Mouse (Mus musculus) gastrocnemius, adult 18-20 months (tissue): ENCODE results near the gene Selplg. TPM values are rescaled to one million over a fixed set of nuclear protein-coding genes. Genes with fewer than 3 reads are reported as not detected.

Source experiments
- DNase-seq: peaks from one replicate; pipeline ENCODE4 v3.0.0; 2021; ENCODE audit warnings: low spot score
- long read RNA-seq, 2 experiments: library from polyadenylated mRNA; stranded (forward); transcript quantifications; one replicate each; pipeline ENCODE4 v2.0.0; 2021
- total RNA-seq, 2 experiments: library from RNA; stranded (reverse); gene quantifications; 2 replicates each; pipeline ENCODE4 v1.2.3; 2021

Selplg gene
- under 1 TPM; 0.85 to 0.87 TPM for total RNA-seq
- long read RNA-seq, experiment 1, partial matches to known transcripts = 0 of 1 reads
- long read RNA-seq, experiment 1, other reads (novel, unspliced or antisense) = 0 of 1 reads
- long read RNA-seq, experiment 2 = 0 reads

- DNase-seq = no peak
Observed at GRCm38 (mm10) chr5:113832490-113832901, at the start of gene Selplg. Selplg (minus strand) TSS chr5:113832644.

GRCm38 (mm10) chr5:113881136-113881535 lies 48.7 kb upstream of the Selplg start:
- DNase-seq = no peak

- no peak for DNase-seq
Observed at GRCm38 (mm10) chr5:113878943-113879617, 46.6 kb upstream of the Selplg start.

DNA sequence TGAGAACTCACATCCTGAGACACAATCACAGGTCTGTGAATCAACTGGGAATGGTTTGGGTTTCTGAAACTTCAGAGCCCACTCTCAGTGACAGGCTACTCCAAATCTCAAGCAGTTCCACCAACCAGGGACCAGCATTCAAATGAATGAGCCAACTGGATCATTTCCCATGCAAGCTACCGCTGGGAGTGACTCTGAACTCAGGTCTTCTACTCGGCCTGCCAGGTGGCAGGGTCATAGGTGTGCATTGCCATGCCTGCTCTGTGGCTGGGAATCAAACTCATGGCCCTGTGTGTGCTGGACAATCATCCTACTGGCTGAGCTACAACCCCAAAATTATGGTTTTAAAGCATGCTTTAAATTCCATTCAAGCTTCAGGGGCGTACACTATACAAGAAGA lies 45.1 kb upstream of the Selplg start:
- DNase-seq = no peak

GRCm38 (mm10) chr5:113876176-113876575 lies 43.7 kb upstream of the Selplg start:
- DNase-seq = no peak

- no peak for DNase-seq
Observed at GRCm38 (mm10) chr5:113875625-113876024, 43.2 kb upstream of the Selplg start.

GRCm38 (mm10) chr5:113874063-113875024 lies 41.9 kb upstream of the Selplg start:
- no peak for DNase-seq

- peak; percentile 49 for DNase-seq
Observed at GRCm38 (mm10) chr5:113872936-113873912, 40.8 kb upstream of the Selplg start.

DNA sequence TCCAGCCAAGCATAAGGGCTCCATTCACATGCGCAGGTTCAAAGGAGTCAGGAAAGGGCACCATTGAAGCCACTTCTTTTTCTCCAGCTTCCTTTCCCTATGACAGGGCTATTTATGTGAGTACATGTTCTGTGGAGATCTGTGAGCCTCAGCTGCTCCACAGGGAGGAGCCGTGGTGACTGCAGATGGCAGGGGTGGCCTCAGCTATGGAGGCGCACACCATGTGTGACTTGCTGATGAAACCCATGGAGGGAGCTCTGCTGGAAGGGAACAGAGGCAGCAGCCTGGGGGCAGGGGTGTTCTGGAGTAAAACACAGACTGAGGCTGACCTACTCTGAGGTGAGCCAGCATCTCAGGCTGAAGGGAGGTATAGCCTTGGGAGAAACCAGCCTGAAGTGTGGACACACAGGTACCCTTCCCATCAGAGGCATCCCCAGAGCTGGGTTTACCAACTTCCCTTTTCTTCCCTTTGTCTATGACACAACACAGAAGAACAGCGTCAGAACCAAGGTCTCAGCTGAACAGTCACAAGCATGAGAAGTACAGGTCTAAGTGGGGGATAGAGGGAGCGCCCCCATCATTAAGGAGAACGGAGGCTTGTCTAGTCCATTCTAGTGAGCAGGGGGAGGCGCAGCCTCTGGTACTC lies 39.6 kb upstream of the Selplg start:
- DNase-seq = no peak

GRCm38 (mm10) chr5:113870393-113871040 lies 38.1 kb upstream of the Selplg start:
- DNase-seq = peak; percentile 83

GRCm38 (mm10) chr5:113869132-113869531 lies 36.7 kb upstream of the Selplg start:
- DNase-seq = peak; percentile 80

DNA sequence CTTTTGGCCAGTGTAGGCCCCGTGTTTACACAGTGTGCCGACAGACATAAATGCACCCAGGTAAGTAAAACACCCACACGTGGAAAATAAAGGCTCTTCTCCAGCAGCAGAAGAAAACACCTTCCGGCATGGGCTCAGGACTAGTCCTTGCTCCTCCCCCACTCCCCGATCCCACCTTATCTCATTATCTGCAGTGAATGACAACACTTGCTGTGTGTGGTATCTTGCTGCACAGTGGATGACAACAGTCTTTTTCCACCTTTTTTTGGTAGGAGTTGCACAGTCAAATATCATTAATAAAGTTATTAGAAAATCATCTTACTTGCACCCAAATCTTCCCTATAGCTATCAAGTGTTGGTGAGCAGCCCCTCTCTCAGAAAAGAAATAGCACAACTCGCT lies 32.5 kb upstream of the Selplg start:
- no peak for DNase-seq

GRCm38 (mm10) chr5:113863994-113864393 lies 31.6 kb upstream of the Selplg start:
- no peak for DNase-seq

DNA sequence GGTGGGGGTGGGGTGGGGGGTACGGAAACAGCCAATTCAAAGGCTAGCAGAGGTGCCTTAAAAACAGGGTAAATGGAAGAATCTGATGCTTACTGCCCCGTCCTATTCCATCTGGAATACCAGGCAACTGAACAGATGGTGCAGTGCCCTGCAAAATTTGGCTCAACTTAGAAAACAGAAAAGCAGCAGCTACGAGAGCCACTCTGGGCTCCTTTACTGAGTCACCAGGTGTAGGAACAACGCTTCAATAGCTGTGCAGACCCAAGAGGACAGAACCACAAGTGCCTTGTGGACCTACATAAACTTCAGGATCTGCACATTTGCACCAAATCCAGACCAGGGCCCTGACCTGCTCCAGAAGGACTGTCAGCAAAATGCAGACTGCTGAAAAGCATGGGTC lies 30.0 kb upstream of the Selplg start:
- no peak for DNase-seq

- DNase-seq = no peak
Observed at GRCm38 (mm10) chr5:113861294-113861693, 28.9 kb upstream of the Selplg start.

DNA sequence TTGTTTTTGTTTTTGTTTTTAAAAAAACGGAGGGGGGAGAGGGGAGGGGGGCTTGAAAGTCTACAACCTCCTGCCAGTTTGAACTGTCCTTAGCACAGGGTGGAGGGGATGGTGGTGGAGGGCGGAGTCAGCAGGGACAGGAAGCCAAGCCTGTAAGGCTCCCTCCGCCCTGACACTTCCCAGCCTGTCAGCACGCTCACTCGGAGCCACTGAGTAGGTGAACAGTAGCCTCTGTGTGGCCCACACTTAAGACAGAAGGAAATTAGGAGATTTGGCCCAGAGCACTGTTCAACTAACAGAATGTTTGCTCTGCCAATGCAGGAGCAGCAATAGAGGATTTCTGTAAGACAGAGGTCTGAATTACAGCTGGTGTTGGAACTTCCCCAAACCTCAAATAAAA lies 26.5 kb upstream of the Selplg start:
- DNase-seq = no peak

- DNase-seq = no peak
Observed at GRCm38 (mm10) chr5:113858550-113858949, 26.1 kb upstream of the Selplg start.

DNA sequence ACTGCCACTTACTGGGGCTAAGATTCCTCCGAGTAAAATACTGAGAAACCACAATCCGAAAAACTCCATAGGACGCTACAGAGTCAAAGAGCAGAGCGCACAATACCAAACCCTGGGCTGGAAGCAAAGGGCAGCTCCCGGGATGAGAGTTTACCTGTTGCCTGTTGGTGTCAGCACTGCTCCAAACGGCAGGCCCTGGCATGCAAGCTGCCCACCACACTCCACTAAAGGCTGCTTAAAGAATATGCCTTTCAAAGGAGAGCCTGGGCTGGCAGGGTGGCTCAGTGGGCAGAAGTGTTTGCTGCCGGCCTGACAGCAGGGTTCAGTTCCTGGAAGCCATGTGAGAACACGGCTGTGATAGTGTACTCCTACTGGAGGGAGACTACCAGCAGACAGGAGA lies 25.2 kb upstream of the Selplg start:
- DNase-seq = no peak

GRCm38 (mm10) chr5:113856631-113857030 lies 24.2 kb upstream of the Selplg start:
- no peak for DNase-seq

GRCm38 (mm10) chr5:113855696-113856095 lies 23.3 kb upstream of the Selplg start:
- no peak for DNase-seq
